Mouse (Mus musculus) brain, embryonic 14.5 days (tissue): ENCODE results near the gene Spesp1. TPM values are rescaled to one million over a fixed set of nuclear protein-coding genes. Genes with fewer than 3 reads are reported as not detected.

ENCODE experiments used
- DNase-seq: peaks from one replicate; pipeline ENCODE4 v3.0.0-alpha.2; 2011; ENCODE audit warnings: low read depth
- CTCF ChIP-seq: fragments of 200-500 bp; IDR thresholded peaks from 2 replicates; pipeline ENCODE4 v1.5.1; 2012; ENCODE audit warnings: inconsistent platforms, mild to moderate bottlenecking, moderate library complexity, borderline replicate concordance; ENCODE audit not compliant: insufficient read depth, insufficient read length; ENCODE audit errors: extremely low read depth
- POLR2A ChIP-seq: fragments of 200-500 bp; IDR thresholded peaks from 2 replicates; pipeline ENCODE4 v1.6.1; 2012; ENCODE audit warnings: mild to moderate bottlenecking, inconsistent platforms, borderline replicate concordance; ENCODE audit not compliant: poor library complexity, insufficient read depth, insufficient read length, severe bottlenecking; ENCODE audit errors: extremely low read depth
- polyA plus RNA-seq: library from polyadenylated mRNA; depleted of rRNA; stranded (reverse); fragments of >200 nt; gene quantifications from 2 replicates; pipeline ENCODE4 v1.2.3, GENCODE M21; 2012

The Spesp1 gene
- polyA plus RNA-seq, 1 experiment: not detected

- TF ChIP-seq POLR2A (no peak), CTCF (no peak)
- no peak for DNase-seq
Observed at GRCm38 (mm10) chr9:62265278-62265677, 16.7 kb downstream of the Spesp1 start.

- DNase-seq: no peak
- TF ChIP-seq POLR2A (no peak), CTCF (no peak)
Observed at GRCm38 (mm10) chr9:62263652-62264051, 18.4 kb downstream of the Spesp1 start.

GRCm38 (mm10) chr9:62261406-62261805 is 20.6 kb downstream of the Spesp1 start:
- no peak for DNase-seq
- TF ChIP-seq POLR2A: no peak
- no peak for TF ChIP-seq CTCF

GRCm38 (mm10) chr9:62261006-62261405 is 21.0 kb downstream of the Spesp1 start:
- TF ChIP-seq POLR2A: no peak
- no peak for TF ChIP-seq CTCF
- no peak for DNase-seq

GRCm38 (mm10) chr9:62258005-62258404 is 24.0 kb downstream of the Spesp1 start:
- peak; percentile 33 for DNase-seq
- TF ChIP-seq CTCF (no peak), POLR2A (no peak)

GRCm38 (mm10) chr9:62255896-62256576 is 26.0 kb downstream of the Spesp1 start:
- peak; percentile 49 for DNase-seq
- TF ChIP-seq CTCF: no peak
- no peak for TF ChIP-seq POLR2A

GRCm38 (mm10) chr9:62253736-62254443 is 28.1 kb downstream of the Spesp1 start:
- TF ChIP-seq POLR2A (no peak), CTCF (peak; percentile 52; the same call in 1 of the 2 replicates)

GRCm38 (mm10) chr9:62250296-62250695 is 31.7 kb downstream of the Spesp1 start:
- TF ChIP-seq POLR2A (no peak), CTCF (no peak)
- no peak for DNase-seq

More at GRCm38 (mm10) chr9:62253736-62254443, 28.1 kb downstream of the Spesp1 start:
- DNase-seq: peak; percentile 51

- DNase-seq: no peak
- no peak for TF ChIP-seq POLR2A
- TF ChIP-seq CTCF: no peak
Observed at GRCm38 (mm10) chr9:62246380-62246942, 35.5 kb downstream of the Spesp1 start.

GRCm38 (mm10) chr9:62245612-62246379 is 36.2 kb downstream of the Spesp1 start:
- no peak for TF ChIP-seq POLR2A
- peak; percentile 52; the same call in 1 of the 2 replicates for TF ChIP-seq CTCF
- DNase-seq: peak; percentile 54

GRCm38 (mm10) chr9:62244612-62245010 is 37.4 kb downstream of the Spesp1 start:
- no peak for DNase-seq
- TF ChIP-seq CTCF (no peak), POLR2A (no peak)
